Mouse (Mus musculus) kidney, postnatal 0 days (tissue): Measurements from ENCODE around the gene Ccz1. TPM values are rescaled to one million over a fixed set of nuclear protein-coding genes. Genes with fewer than 3 reads are reported as not detected.

Experiments used
- ATAC-seq: fragments of 200-750 bp; cut with Nextera tagmentation; replicated peaks from 2 replicates; pipeline ENCODE4 v1.8.0; 2017; ENCODE audit warnings: low read depth, moderate number of reproducible peaks, moderate TSS enrichment, moderate library complexity; ENCODE audit not compliant: low FRiP score
- DNase-seq: peaks from one replicate; pipeline ENCODE4 v3.0.0-alpha.2; 2016; ENCODE audit warnings: low spot score
- H3K27ac ChIP-seq: fragments of 300-500 bp; sonication (generic); 2 replicates; pipeline ENCODE4 v1.5.1; 2014; ENCODE audit warnings: mild to moderate bottlenecking
- H3K27me3 ChIP-seq: fragments of 300-500 bp; sonication (generic); 2 replicates; pipeline ENCODE4 v1.6.1; 2014; ENCODE audit warnings: low read length, mixed read lengths; ENCODE audit not compliant: insufficient read depth
- H3K36me3 ChIP-seq: fragments of 300-500 bp; sonication (generic); 2 replicates; pipeline ENCODE4 v1.6.1; 2014; ENCODE audit warnings: low read length, mixed read lengths; ENCODE audit not compliant: insufficient read depth
- H3K4me1 ChIP-seq: fragments of 300-500 bp; sonication (generic); replicated peaks from 2 replicates; pipeline ENCODE4 v1.6.1; 2014; ENCODE audit warnings: antibody characterized with exemption, low read length, mixed read lengths; ENCODE audit not compliant: insufficient read depth
- H3K4me2 ChIP-seq: fragments of 300-500 bp; sonication (generic); 2 replicates; pipeline ENCODE4 v1.6.1; 2014; ENCODE audit warnings: mild to moderate bottlenecking, low read length, moderate library complexity, mixed read lengths
- H3K4me3 ChIP-seq: fragments of 300-500 bp; sonication (generic); replicated peaks from 2 replicates; pipeline ENCODE4 v1.5.1; 2014; ENCODE audit warnings: low read depth, low read length
- H3K9ac ChIP-seq: fragments of 300-500 bp; sonication (generic); 2 replicates; pipeline ENCODE4 v1.6.1; 2014; ENCODE audit warnings: low read depth, low read length
- H3K9me3 ChIP-seq: fragments of 300-500 bp; sonication (generic); replicated peaks from 2 replicates; pipeline ENCODE4 v1.6.1; 2016; ENCODE audit warnings: low read length, inconsistent platforms, mixed read lengths
- CTCF ChIP-seq: IDR thresholded peaks from 2 replicates; pipeline ENCODE4 v1.5.1; 2016; ENCODE audit warnings: antibody characterized with exemption, low read depth, mild to moderate bottlenecking, moderate library complexity
- WGBS: fragments of 180-500 bp; shearing (Covaris S2); extraction: QIAGEN DNeasy Blood & Tissue Kit; methylation state at CpG from one replicate; pipeline ENCODE4 v1.1.7; 2014; 5-methylcytosine and 5-hydroxymethylcytosine counted together
- polyA plus RNA-seq: library from polyadenylated mRNA; unstranded; fragments of >200 nt; fragmentation: Nextera tagmentation; extraction: Ambion mirVana; gene quantifications from 2 replicates; pipeline ENCODE4 v1.2.1, GENCODE M21; 2015

Ccz1 gene
- polyA plus RNA-seq, 1 experiment from 2014 or later: 78.9 TPM

DNA sequence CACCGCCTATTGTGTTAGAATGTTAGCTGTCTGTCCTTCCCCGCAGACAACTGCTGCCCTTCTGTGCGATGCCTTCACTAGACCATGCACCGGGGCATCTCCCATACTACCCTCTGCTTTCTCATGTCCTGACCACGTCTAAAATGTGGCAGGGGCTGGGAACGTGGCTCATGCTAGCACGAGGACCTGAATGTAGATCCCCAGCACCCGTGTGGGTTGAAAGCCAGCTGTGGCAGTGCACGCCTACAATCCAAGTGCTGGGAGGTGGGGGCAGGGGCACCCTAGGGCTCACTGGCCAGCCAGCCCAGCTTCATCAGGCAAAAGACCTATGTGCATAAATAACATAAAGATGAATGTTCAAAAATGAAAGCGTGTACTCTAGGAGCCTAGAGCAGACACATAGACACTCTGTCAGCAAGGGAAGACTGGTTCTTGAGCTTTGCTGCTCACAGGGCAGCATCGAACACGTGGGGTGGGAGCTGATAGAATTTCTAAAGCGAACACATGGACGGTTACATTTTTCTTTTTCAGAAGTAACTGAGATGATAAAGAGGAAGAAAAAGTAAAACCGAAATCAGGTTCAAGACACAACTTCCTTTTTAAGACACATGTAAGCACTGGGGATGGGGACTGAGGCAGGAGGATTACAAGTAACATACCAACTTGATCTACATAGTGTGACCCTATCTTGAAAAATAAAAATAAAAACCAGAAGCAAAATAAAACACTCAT, 12.1 kb downstream of the Ccz1 start:
- TF ChIP-seq CTCF: no peak
- Histone ChIP-seq H3K4me3 (no peak overlapping the region), H3K9me3 (no peaks in the 10 kb centered on the region), H3K4me1 (no peaks in the 10 kb centered on the region), H3K4me2 (no peak overlapping the region), H3K36me3 (peaks cover 53% of the 10 kb centered on the region), H3K9ac (no peak overlapping the region), H3K27ac (no peak overlapping the region), H3K27me3 (no peaks in the 10 kb centered on the region)
- 89% methylated on average over 15 of the region's 15 CpGs for WGBS
- ATAC-seq (no peak), DNase-seq (no peak)

GRCm38 (mm10) chr5:143999409-143999808, 15.3 kb downstream of the Ccz1 start:
- no peaks in the 10 kb centered on the region for H3K4me1 ChIP-seq
- DNase-seq: peak; percentile 11
- H3K27me3 ChIP-seq: no peaks in the 10 kb centered on the region
- no peak overlapping the region for H3K4me3 ChIP-seq
- no peak overlapping the region for H3K27ac ChIP-seq
- H3K9me3 ChIP-seq: no peaks in the 10 kb centered on the region
- H3K9ac ChIP-seq: no peak overlapping the region
- 90% methylated on average over 1 of the region's 1 CpGs for whole genome bisulfite sequencing
- peak; percentile 46; the same call in 1 of the 2 replicates for TF ChIP-seq CTCF
- peaks cover 54% of the 10 kb centered on the region for H3K36me3 ChIP-seq
- ATAC-seq: no peak
- H3K4me2 ChIP-seq: no peak overlapping the region

DNA sequence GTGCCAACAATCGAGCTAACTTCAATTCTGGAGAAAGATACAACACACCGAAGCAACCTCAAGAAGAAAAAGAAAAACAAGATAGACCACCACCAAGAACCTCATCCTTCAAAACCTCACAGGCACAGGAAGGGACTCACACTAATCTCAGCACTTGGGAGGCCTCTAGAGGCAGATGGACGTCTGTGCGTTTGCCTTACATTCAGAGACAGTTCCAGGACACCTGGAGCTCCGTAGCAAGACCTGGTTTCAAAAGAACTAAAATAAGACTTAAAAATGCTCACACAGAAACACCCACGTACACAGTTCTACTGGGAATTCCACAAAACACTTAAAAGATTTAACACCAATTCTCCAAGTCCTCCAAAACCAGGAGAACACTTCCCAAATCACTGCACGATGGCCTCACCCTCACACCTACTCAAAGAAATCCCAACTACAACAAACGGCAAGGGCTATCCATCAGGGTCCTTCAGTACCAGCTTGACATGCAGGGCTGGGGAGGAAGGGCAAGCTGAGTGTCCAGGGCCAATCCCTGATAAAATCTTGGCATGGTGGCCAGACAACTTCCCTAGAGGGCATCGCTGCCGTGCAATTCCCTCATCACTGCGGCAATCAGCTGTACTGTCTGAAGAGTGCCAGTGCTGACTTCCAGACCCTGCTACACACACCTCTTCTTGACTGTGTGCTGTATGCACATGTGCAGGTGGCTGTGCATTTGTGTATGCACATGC, 19.9 kb downstream of the Ccz1 start:
- 63% methylated on average over 11 of the region's 11 CpGs for WGBS
- no peak for ATAC-seq
- Histone ChIP-seq H3K4me3 (no peak overlapping the region), H3K4me1 (no peaks in the 10 kb centered on the region), H3K27ac (no peak overlapping the region), H3K27me3 (no peaks in the 10 kb centered on the region), H3K9me3 (no peaks in the 10 kb centered on the region), H3K4me2 (no peak overlapping the region), H3K36me3 (peaks cover 64% of the 10 kb centered on the region), H3K9ac (no peak overlapping the region)
- DNase-seq: no peak
- peak; percentile 29; the same call in 1 of the 2 replicates for TF ChIP-seq CTCF

DNA sequence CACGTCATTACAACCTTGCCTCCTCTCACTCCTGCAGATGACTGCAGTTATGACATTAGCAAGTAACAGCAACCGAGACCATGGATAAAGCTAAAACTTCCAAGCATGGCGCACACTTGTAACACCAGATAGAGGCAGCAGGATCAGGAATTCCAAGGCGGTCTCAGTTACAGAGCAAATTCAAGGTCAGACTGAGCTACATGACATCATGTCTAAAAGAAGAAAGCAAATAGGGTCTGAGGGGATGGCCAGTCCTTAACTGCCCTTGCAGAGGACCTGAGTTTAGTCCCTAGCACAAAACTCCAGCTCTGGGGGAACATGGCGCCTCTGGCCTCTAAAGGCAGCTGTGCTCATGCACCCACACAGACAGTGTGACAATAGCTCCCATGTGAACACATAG, 20.8 kb downstream of the Ccz1 start:
- ATAC-seq (no peak), DNase-seq (no peak)
- Histone ChIP-seq H3K4me1 (no peaks in the 10 kb centered on the region), H3K9ac (no peak overlapping the region), H3K27ac (no peak overlapping the region), H3K4me2 (no peak overlapping the region), H3K36me3 (peaks cover 60% of the 10 kb centered on the region), H3K9me3 (no peaks in the 10 kb centered on the region), H3K4me3 (no peak overlapping the region), H3K27me3 (no peaks in the 10 kb centered on the region)
- WGBS: 94% methylated on average over 5 of the region's 5 CpGs
- no peak for TF ChIP-seq CTCF

DNA sequence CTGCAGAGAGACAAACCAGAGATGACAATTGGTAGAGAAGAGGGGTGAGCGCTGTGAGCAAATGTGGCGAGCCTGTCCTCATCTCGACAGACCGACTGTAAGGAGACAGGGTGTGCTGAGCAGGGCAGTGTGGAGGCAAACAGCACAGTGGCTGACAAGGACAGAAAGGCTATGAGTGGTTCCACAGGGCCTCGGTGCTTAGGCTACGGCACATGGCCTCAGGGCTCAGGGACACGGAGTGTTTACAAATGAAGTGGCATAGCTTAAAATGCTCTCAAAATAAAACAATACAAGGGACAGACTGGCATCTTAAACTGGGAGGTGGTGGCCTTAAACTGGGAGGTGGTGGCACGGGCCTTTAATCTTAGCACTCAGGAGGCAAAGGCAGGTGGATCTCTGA, 21.4 kb downstream of the Ccz1 start:
- Histone ChIP-seq H3K4me1 (no peaks in the 10 kb centered on the region), H3K9me3 (no peaks in the 10 kb centered on the region), H3K27ac (no peak overlapping the region), H3K27me3 (no peaks in the 10 kb centered on the region), H3K36me3 (peaks cover 65% of the 10 kb centered on the region), H3K4me2 (no peak overlapping the region), H3K4me3 (no peak overlapping the region), H3K9ac (no peak overlapping the region)
- TF ChIP-seq CTCF: no peak
- WGBS: 92% methylated on average over 8 of the region's 8 CpGs
- no peak for DNase-seq
- no peak for ATAC-seq

GRCm38 (mm10) chr5:143992661-143993060, 22.0 kb downstream of the Ccz1 start:
- no peaks in the 10 kb centered on the region for H3K9me3 ChIP-seq
- no peaks in the 10 kb centered on the region for H3K4me1 ChIP-seq
- H3K9ac ChIP-seq: no peak overlapping the region
- no peak overlapping the region for H3K4me2 ChIP-seq
- no peak for DNase-seq
- no peaks in the 10 kb centered on the region for H3K27me3 ChIP-seq
- no peak for ATAC-seq
- H3K36me3 ChIP-seq: peaks cover 68% of the 10 kb centered on the region
- no peak overlapping the region for H3K4me3 ChIP-seq
- 81% methylated on average over 10 of the region's 10 CpGs for WGBS
- no peak overlapping the region for H3K27ac ChIP-seq
- TF ChIP-seq CTCF: no peak
